Mouse (Mus musculus) embryo, embryonic 9.5 days (tissue): ENCODE data around the gene Fam161a.

Source experiments
- DNase-seq: peaks from one replicate; pipeline ENCODE4 v3.0.0-alpha.2; 2017; ENCODE audit errors: extremely low spot score

The Fam161a gene

GRCm38 (mm10) chr11:22990393-22991126 is 16.8 kb upstream of the Fam161a start, which contains the start of gene Cct4:
TSS of gene Cct4 (plus strand) at chr11:22990519.
- peak; percentile 95 for DNase-seq

GRCm38 (mm10) chr11:22991218-22991835 is 16.0 kb upstream of the Fam161a start:
- DNase-seq, result no peak

- DNase-seq, result no peak
Observed at GRCm38 (mm10) chr11:22994271-22994670, 13.1 kb upstream of the Fam161a start.

GRCm38 (mm10) chr11:22995461-22995860 is 11.9 kb upstream of the Fam161a start:
- no peak for DNase-seq

DNA sequence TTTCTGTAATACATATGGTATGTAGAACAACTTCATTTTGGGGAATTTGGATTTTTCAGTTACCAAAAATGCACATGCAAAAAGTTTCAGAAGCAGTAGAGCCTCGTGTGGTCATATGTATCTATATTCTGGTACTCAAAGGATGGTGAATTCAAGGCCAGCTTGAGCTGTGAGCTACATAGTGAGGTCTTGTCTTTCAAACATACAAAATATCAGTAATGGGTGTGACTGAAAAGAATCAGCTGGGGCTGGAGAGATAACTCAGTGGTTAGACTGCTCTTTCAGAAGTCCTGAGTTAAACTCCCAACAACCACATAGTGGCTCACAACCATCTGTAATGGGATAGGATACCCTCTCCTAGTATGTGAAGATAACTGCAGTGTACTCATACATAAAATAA is 9.0 kb upstream of the Fam161a start:
- DNase-seq, result no peak

DNA sequence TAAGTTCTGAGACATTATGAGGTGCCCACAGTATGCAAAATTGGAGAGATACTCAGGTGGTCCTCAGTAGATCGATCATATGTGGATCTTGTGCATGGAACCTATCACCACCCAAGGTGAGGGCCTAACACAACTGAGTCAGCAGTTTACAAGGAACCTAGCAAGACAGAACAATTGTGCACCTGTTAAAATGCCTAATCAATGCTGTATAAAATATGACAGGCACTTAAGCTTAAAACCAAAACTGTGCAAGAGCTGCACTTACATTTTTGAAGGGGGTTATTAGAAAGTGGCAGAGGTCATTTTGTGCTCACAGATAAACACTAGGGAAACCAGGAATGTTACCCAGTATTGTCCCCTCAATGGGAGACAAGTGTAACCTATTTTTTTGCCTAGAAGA is 2.1 kb upstream of the Fam161a start:
- DNase-seq, result no peak

DNA sequence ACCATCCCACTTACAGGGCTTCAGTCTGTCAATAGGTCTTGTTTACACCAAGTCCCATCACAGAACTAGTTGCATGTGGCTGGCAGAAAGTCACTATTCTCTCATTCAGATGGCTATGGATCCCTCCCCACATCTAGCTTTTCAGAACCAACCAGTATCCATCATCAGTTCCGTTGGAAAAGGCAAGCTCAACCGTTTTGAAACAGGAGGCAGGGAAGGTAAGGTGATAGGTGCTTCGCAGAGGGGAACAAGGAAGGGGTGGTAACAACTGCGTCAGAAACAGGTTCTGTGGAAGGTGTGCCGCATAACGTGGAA is 208 bp upstream of the Fam161a start:
- no peak for DNase-seq

GRCm38 (mm10) chr11:23008181-23008823 is 971 bp downstream of the Fam161a start:
- DNase-seq, result peak; percentile 88

DNA sequence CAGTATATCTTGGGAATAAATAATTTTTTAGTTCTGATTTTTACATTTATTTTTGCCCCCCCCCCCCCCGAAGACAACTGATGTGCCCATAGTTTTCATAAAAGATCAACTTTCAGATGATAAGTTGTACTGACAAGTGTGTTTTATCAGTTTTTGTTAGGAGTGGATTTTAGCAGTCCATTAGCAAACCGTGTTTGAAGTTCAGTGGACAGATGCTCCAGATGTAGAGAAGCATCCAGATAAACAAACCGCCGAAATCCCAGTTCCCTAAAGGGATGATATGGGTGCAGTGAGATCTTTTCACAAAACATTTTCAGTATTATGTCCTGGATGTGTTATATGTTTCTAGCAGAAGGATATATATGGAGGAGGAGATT is 1.5 kb downstream of the Fam161a start:
- DNase-seq, result no peak

GRCm38 (mm10) chr11:23013096-23013495 is 5.8 kb downstream of the Fam161a start:
- DNase-seq, result no peak

DNA sequence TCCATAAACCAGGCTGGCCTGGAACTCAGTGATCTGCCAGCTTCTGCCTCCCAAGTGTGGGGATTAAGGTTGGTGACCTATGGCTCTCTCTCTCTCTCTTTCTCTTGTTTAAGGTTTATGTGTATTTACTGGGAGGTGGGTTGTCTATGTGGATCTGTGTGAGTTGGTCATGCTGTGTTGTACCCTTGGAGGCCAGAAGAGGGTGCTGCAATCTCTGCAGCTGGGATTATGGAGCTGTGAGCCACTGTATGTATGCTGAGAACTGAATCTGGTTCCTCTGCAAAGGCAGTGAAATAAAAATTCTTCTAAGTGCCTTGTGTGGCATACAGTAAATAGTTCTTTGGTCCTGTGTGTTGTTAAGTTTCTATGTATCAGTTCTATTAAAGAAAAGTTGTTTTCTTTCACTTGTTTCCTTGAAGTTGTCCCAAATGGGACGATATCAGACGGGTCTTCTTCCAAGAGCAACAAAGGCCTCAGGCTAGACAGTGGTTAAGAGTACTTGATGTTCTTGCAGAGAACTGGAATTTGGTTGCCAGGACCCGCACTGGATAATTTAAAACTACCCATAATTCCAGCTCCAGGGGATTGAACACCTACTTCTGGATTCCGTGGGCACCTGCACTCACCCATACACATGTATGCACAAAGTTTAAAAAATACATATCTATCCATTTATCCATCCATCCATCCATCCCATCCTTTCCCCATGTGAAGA is 6.4 kb downstream of the Fam161a start:
- no peak for DNase-seq

- no peak for DNase-seq
Observed at GRCm38 (mm10) chr11:23014996-23015395, 7.7 kb downstream of the Fam161a start.

DNA sequence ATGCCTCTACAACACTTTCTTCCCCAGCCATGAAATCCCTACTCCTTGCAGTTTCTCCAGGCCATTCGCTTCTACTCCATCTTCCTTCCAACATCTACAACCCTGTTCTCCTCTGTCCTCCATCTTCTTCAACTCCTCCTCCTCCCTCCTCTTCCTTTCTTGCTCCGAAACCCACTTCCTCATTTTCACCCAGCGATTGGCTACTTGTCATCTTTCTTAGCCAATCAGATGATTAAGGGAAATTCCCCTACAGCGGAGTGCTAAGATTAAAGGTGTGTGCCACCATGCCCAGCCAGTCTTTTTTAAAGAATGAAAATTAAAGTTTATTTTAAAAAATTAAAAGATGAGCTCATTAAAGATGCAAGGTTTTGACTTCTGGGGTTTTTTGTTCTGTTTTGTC is 10.6 kb downstream of the Fam161a start:
- no peak for DNase-seq

DNA sequence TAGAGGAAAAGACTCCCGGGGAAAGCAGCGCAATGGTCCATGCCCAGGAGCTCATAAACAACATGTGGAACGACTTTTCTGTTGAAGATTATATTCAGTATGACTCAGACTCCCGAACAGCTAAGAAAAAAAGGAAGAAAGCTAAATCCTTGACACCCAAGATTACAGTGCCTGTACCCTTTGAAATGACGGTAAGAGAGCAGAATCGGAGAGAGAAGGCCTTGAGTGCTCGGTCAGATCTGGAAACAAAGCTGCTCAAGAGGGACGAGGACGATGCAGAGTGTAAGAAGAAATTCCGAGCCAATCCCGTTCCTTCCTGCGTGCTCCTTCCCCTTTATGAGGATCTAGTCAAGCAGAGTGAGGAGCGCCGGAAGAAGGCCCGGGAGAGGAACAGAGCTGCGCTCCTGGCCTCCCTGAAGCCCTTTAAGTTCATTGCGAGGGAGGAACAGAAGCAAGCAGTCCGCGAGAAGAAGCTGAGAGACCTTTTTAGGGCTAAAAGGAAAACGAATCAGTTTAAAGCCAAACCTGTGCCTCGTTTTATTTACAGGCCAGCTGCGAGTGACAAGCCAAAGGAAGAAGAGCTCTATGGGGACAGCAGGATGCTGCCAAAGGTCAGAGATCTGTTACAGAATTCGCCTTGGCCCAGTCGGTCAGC is 12.9 kb downstream of the Fam161a start:
- no peak for DNase-seq

GRCm38 (mm10) chr11:23020841-23021240 is 13.5 kb downstream of the Fam161a start:
- DNase-seq, result no peak

GRCm38 (mm10) chr11:23023155-23023554 is 15.8 kb downstream of the Fam161a start:
- DNase-seq, result no peak

DNA sequence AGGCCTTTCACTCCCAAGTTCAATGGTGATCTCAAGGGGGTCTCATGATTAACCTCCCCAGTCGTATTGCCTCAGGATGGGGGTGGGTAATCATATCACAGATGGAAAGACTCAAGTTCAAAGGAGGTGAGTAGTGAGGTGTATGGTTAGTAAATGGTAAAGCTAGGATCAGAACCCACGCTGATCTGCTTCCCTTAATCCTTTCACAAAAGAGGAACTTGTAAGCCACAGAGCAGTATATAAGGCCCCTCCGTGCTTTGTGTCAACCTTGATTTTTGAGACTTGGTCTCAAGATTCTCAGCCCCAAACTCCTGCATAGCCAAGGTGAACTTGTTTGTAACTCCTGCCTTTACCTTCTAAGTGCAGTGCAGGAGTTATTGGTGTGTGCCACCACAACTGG is 16.8 kb downstream of the Fam161a start:
- no peak for DNase-seq

- no peak for DNase-seq
Observed at GRCm38 (mm10) chr11:23028957-23029356, 21.6 kb downstream of the Fam161a start.

- DNase-seq, result no peak
Observed at GRCm38 (mm10) chr11:23029399-23029798, 22.1 kb downstream of the Fam161a start.

DNA sequence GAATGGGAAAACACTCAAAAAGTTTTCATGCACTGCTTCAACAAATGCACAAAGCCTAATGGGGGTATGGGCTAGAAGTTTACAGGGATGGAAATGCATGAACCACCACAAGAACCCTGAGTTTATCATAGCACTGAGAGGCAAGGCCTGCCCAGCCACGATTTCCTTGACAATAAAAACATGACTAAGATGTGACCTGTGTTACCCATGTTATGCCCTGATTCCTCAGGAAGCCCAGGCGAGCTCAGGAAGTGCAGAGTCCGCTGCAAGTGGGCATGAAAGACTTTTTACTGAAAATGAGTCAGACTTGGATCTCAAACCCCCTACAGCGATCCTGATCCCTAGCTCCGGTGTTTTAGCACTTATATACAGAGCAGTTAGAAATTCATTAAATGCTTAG is 39.9 kb downstream of the Fam161a start:
- no peak for DNase-seq

GRCm38 (mm10) chr11:23047663-23048582 is 40.6 kb downstream of the Fam161a start:
- DNase-seq, result peak; percentile 26
